Mouse (Mus musculus) cortical plate, adult 2 months (tissue): ENCODE data around the gene Acvr1. TPM values are rescaled to one million over a fixed set of nuclear protein-coding genes. Genes with fewer than 3 reads are reported as not detected.

ENCODE experiments used
- H3K27ac ChIP-seq: fragments of 200-500 bp; 2 replicates; pipeline ENCODE4 v1.5.1; 2012; ENCODE audit warnings: low read length, control low read depth, inconsistent platforms; ENCODE audit not compliant: insufficient read depth
- H3K4me1 ChIP-seq: fragments of 200-500 bp; 2 replicates; pipeline ENCODE4 v1.6.1; 2011; ENCODE audit warnings: low read length; ENCODE audit not compliant: control insufficient read depth, insufficient read depth
- H3K4me3 ChIP-seq: fragments of 200-500 bp; 2 replicates; pipeline ENCODE4 v1.5.1; 2011; ENCODE audit warnings: mild to moderate bottlenecking, low read length, control low read depth; ENCODE audit not compliant: insufficient read depth
- CTCF ChIP-seq: fragments of 200-500 bp; IDR thresholded peaks from 2 replicates; pipeline ENCODE4 v1.5.1; 2011; ENCODE audit warnings: mild to moderate bottlenecking, control low read depth, low read length; ENCODE audit not compliant: insufficient read depth; ENCODE audit errors: extremely low read depth
- POLR2A ChIP-seq: fragments of 200-500 bp; IDR thresholded peaks from 2 replicates; pipeline ENCODE4 v1.6.1; 2011; ENCODE audit warnings: mild to moderate bottlenecking, low read length, control low read depth; ENCODE audit not compliant: insufficient read depth; ENCODE audit errors: extremely low read depth
- polyA plus RNA-seq: library from polyadenylated mRNA; depleted of rRNA; stranded (reverse); fragments of >200 nt; gene quantifications from 2 replicates; pipeline ENCODE4 v1.2.3, GENCODE M21; 2012

Gene Acvr1
- polyA plus RNA-seq, 1 experiment: 19.5 TPM

- no peak overlapping the region for H3K4me3 ChIP-seq
- no peak overlapping the region for H3K27ac ChIP-seq
- no peak for TF ChIP-seq POLR2A
- TF ChIP-seq CTCF: no peak
- H3K4me1 ChIP-seq: no peaks in the 10 kb centered on the region
These were observed 163.5 kb downstream of the Acvr1 start for GRCm38 (mm10) chr2:58403481-58403880.

- TF ChIP-seq CTCF: no peak
- no peak for TF ChIP-seq POLR2A
- Histone ChIP-seq H3K4me1 (no peaks in the 10 kb centered on the region), H3K27ac (no peak overlapping the region), H3K4me3 (no peak overlapping the region)
These were observed 178.4 kb downstream of the Acvr1 start for GRCm38 (mm10) chr2:58388601-58389000.

GRCm38 (mm10) chr2:58380020-58380419, 186.9 kb downstream of the Acvr1 start:
- no peak for TF ChIP-seq POLR2A

GRCm38 (mm10) chr2:58379475-58379874, 187.5 kb downstream of the Acvr1 start:
- Histone ChIP-seq H3K4me3 (no peak overlapping the region), H3K4me1 (no peaks in the 10 kb centered on the region), H3K27ac (no peak overlapping the region)
- no peak for TF ChIP-seq POLR2A
- no peak for TF ChIP-seq CTCF

More at GRCm38 (mm10) chr2:58380020-58380419, 186.9 kb downstream of the Acvr1 start:
- Histone ChIP-seq H3K4me1 (no peaks in the 10 kb centered on the region), H3K27ac (no peak overlapping the region), H3K4me3 (no peak overlapping the region)

DNA sequence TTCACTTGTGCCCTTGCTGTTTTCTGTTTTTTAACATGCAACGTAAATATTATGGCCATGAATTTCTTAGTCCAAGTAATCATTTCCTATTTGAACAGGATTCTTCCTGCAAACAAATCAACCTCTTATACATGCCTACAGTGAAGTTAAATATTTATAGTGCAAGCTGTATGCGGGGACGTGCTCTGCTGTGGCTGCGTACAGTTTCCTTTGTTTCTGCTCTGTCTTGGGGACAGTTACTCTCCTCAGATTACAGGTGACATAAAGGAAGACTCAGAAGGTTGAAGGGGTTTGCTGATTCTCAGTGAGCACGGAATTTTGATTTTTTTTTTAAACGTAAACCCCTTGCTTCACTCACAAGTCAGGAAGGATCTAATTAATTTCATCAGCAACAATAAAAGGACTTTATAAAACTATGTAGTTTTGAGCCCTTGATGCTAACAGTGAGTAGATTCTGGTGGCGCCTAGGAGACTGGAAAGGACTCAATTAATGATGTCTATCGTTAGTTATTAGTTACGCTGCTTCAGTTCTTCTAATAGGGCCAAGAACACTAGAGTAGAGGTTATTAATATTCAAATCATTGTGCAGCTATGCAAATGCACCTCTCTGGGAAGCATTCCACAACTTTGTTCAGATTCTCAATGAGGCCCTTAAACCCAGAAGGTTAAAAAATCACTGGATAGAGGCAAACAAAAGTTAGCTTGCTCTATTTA, 189.4 kb downstream of the Acvr1 start:
- TF ChIP-seq CTCF (no peak), POLR2A (no peak)
- no peak overlapping the region for H3K27ac ChIP-seq
- no peaks in the 10 kb centered on the region for H3K4me1 ChIP-seq
- no peak overlapping the region for H3K4me3 ChIP-seq

- no peaks in the 10 kb centered on the region for H3K4me1 ChIP-seq
- TF ChIP-seq CTCF: no peak
- no peak for TF ChIP-seq POLR2A
These were observed 200.8 kb downstream of the Acvr1 start for GRCm38 (mm10) chr2:58366196-58366595.

GRCm38 (mm10) chr2:58361361-58362046, 205.5 kb downstream of the Acvr1 start:
- Histone ChIP-seq H3K4me1 (no peaks in the 10 kb centered on the region), H3K27ac (no peak overlapping the region), H3K4me3 (no peak overlapping the region)
- TF ChIP-seq POLR2A: no peak
- no peak for TF ChIP-seq CTCF

More at GRCm38 (mm10) chr2:58366196-58366595, 200.8 kb downstream of the Acvr1 start:
- H3K4me3 ChIP-seq: no peak overlapping the region
- no peak overlapping the region for H3K27ac ChIP-seq

DNA sequence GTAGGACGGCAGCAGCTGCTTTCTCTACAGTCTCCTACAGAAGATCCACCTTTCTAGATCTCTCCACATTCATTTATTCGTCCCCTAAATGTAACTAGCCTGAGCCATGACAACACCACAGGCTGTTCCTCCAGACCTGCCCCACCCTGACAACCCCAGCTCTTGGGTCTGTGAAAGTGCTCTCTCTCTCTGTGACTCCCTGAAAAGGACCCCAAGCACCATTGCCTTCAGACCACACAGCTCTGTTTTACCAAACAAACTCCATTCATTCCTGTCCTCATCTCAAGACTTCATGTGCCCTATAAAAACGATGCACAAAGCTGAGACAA, 208.9 kb downstream of the Acvr1 start:
- Histone ChIP-seq H3K4me1 (no peaks in the 10 kb centered on the region), H3K27ac (no peak overlapping the region), H3K4me3 (peak overlapping the region; percentile 77; the same call in 1 of the 2 replicates)
- TF ChIP-seq POLR2A (no peak), CTCF (no peak)

GRCm38 (mm10) chr2:58357414-58358131, 209.4 kb downstream of the Acvr1 start, which contains the start of gene Acvr1c:
Gene Acvr1c, minus strand, starts transcription at chr2:58357895.
- H3K4me1 ChIP-seq: no peaks in the 10 kb centered on the region
- peak within 1 kb of the TSS; percentile 74; the same call in 1 of the 2 replicates for H3K27ac ChIP-seq
- peak within 1 kb of the TSS; percentile 77 for H3K4me3 ChIP-seq
- TF ChIP-seq CTCF (no peak), POLR2A (no peak)
